21 mouse cellular contexts compared by ENCODE assay signal in genomic region chr11:13771065-13771464, GRCm38 (mm10).
A peak's percentile ranks its signal among the peaks of the same experiment; 100 is the strongest.
DNase-seq lines count a peak whose midpoint lies in the region; ATAC-seq and TF ChIP-seq lines count a peak whose summit lies in the region.
"Had no signal": no experiment of that assay in that cellular context is flagged by ENCODE, and none has a peak within 500 bp of the region (broad histone marks: within the 10 kb centered on the region; RNA-seq: fewer than 3 reads in every experiment).

No protein-coding gene starts in this region.

- H3K9me3 ChIP-seq in hindbrain, embryonic 11.5 days (ENCODE audit: control insufficient read depth, low read length): no peaks in the 10 kb centered on the region
- H3K9me3 ChIP-seq in hindbrain, postnatal 0 days (ENCODE audit: low read length): no peaks in the 10 kb centered on the region
- H3K9me3 ChIP-seq in limb, embryonic 14.5 days (ENCODE audit: control insufficient read depth, low read length): no peaks in the 10 kb centered on the region
- H3K9me3 ChIP-seq in limb, embryonic 10.5 days (replicated peaks): no peaks in the 10 kb centered on the region
- H3K9me3 ChIP-seq in midbrain, embryonic 13.5 days: no peaks in the 10 kb centered on the region
- no peaks in the 10 kb centered on the region for H3K9me3 ChIP-seq in midbrain, postnatal 0 days (ENCODE audit: low read length)
- H3K9me3 ChIP-seq: embryonic facial prominence, embryonic 15.5 days had no signal

- H3K9ac ChIP-seq in hindbrain, embryonic 11.5 days (ENCODE audit: low read depth, low read length): no peak overlapping the region
- no peak overlapping the region for H3K9ac ChIP-seq in hindbrain, postnatal 0 days (replicated peaks; ENCODE audit: low read length)
- H3K9ac ChIP-seq in limb, embryonic 14.5 days (ENCODE audit: low read depth, low read length, severe bottlenecking): no peak overlapping the region
- H3K9ac ChIP-seq in midbrain, embryonic 13.5 days (replicated peaks): no peak overlapping the region
- no peak overlapping the region for H3K9ac ChIP-seq in midbrain, postnatal 0 days (replicated peaks; ENCODE audit: low read length, poor library complexity, severe bottlenecking)
- H3K9ac ChIP-seq: embryonic facial prominence, embryonic 15.5 days; forebrain, postnatal 0 days had no signal

- no peak for TF ChIP-seq CTCF in hindbrain, postnatal 0 days (IDR thresholded peaks at IDR 0.05; ENCODE audit: low read depth)
- no peak for TF ChIP-seq CTCF in midbrain, postnatal 0 days (IDR thresholded peaks at IDR 0.05)
- no peak for TF ChIP-seq CTCF in cerebellum, adult 2 months (IDR thresholded peaks at IDR 0.05; ENCODE audit: borderline replicate concordance, insufficient read depth, low read depth, low read length)

- H3K36me3 ChIP-seq in hindbrain, embryonic 11.5 days (ENCODE audit: control insufficient read depth, insufficient read depth, low read length): no peaks in the 10 kb centered on the region
- no peaks in the 10 kb centered on the region for H3K36me3 ChIP-seq in hindbrain, postnatal 0 days (ENCODE audit: insufficient read depth, low read length)
- no peaks in the 10 kb centered on the region for H3K36me3 ChIP-seq in limb, embryonic 14.5 days (ENCODE audit: control insufficient read depth, insufficient read depth, low read length)
- no peaks in the 10 kb centered on the region for H3K36me3 ChIP-seq in limb, embryonic 10.5 days
- no peaks in the 10 kb centered on the region for H3K36me3 ChIP-seq in midbrain, embryonic 13.5 days
- no peaks in the 10 kb centered on the region for H3K36me3 ChIP-seq in midbrain, postnatal 0 days (ENCODE audit: insufficient read depth, low read length)
- H3K36me3 ChIP-seq: embryonic facial prominence, embryonic 15.5 days had no signal

- no peak for TF ChIP-seq POLR2A in limb, embryonic 14.5 days (IDR thresholded peaks at IDR 0.05; ENCODE audit: borderline replicate concordance, extremely low read depth, insufficient read depth, insufficient read length)
- TF ChIP-seq POLR2A in cerebellum, adult 2 months (IDR thresholded peaks at IDR 0.05; ENCODE audit: borderline replicate concordance, insufficient read depth, low read length): no peak

- 60% methylated on average over 2 of the region's 2 CpGs for WGBS in hindbrain, embryonic 11.5 days
- WGBS in hindbrain, postnatal 0 days: 30% methylated on average over 2 of the region's 2 CpGs
- 80% methylated on average over 2 of the region's 2 CpGs for WGBS in limb, embryonic 14.5 days
- 83% methylated on average over 2 of the region's 2 CpGs for WGBS in limb, embryonic 10.5 days
- 35% methylated on average over 2 of the region's 2 CpGs for WGBS in midbrain, embryonic 13.5 days
- 38% methylated on average over 2 of the region's 2 CpGs for WGBS in midbrain, postnatal 0 days
- 6% methylated on average over 2 of the region's 2 CpGs for WGBS in cerebellum, adult 2 months

- no peaks in the 10 kb centered on the region for H3K27me3 ChIP-seq in hindbrain, embryonic 11.5 days (ENCODE audit: control insufficient read depth, insufficient read depth, low read length)
- H3K27me3 ChIP-seq in hindbrain, postnatal 0 days (ENCODE audit: insufficient read depth, low read length): no peaks in the 10 kb centered on the region
- H3K27me3 ChIP-seq in limb, embryonic 14.5 days (ENCODE audit: control insufficient read depth, insufficient read depth, low read length): no peaks in the 10 kb centered on the region
- H3K27me3 ChIP-seq in limb, embryonic 10.5 days (ENCODE audit: low read depth, poor library complexity, severe bottlenecking): no peaks in the 10 kb centered on the region
- no peaks in the 10 kb centered on the region for H3K27me3 ChIP-seq in midbrain, embryonic 13.5 days
- H3K27me3 ChIP-seq in midbrain, postnatal 0 days (ENCODE audit: insufficient read depth, low read length): no peaks in the 10 kb centered on the region
- no peaks in the 10 kb centered on the region for H3K27me3 ChIP-seq in cerebellum, adult 2 months (ENCODE audit: control insufficient read depth, insufficient read depth, low read length)
- H3K27me3 ChIP-seq: embryonic facial prominence, embryonic 15.5 days had no signal

- H3K4me1 ChIP-seq in hindbrain, embryonic 11.5 days (replicated peaks; ENCODE audit: control insufficient read depth, insufficient read depth, low read length): no peaks in the 10 kb centered on the region
- H3K4me1 ChIP-seq in hindbrain, postnatal 0 days (ENCODE audit: insufficient read depth, low read length): no peaks in the 10 kb centered on the region
- no peaks in the 10 kb centered on the region for H3K4me1 ChIP-seq in limb, embryonic 14.5 days (ENCODE audit: control insufficient read depth, insufficient read depth, low read length)
- no peaks in the 10 kb centered on the region for H3K4me1 ChIP-seq in limb, embryonic 10.5 days
- no peaks in the 10 kb centered on the region for H3K4me1 ChIP-seq in midbrain, embryonic 13.5 days (replicated peaks)
- H3K4me1 ChIP-seq in midbrain, postnatal 0 days (ENCODE audit: insufficient read depth, low read length): no peaks in the 10 kb centered on the region
- H3K4me1 ChIP-seq in cerebellum, adult 2 months (ENCODE audit: control insufficient read depth, insufficient read depth, low read length): no peaks in the 10 kb centered on the region
- H3K4me1 ChIP-seq: embryonic facial prominence, embryonic 15.5 days had no signal

- H3K27ac ChIP-seq in hindbrain, embryonic 11.5 days (ENCODE audit: low read depth, low read length): no peak overlapping the region
- H3K27ac ChIP-seq in hindbrain, postnatal 0 days: no peak overlapping the region
- no peak overlapping the region for H3K27ac ChIP-seq in limb, embryonic 14.5 days (replicated peaks; ENCODE audit: low read depth, low read length)
- H3K27ac ChIP-seq in limb, embryonic 10.5 days: no peak overlapping the region
- H3K27ac ChIP-seq in midbrain, embryonic 13.5 days: no peak overlapping the region
- no peak overlapping the region for H3K27ac ChIP-seq in midbrain, postnatal 0 days (ENCODE audit: low read depth, low read length)
- no peak overlapping the region for H3K27ac ChIP-seq in cerebellum, adult 2 months (ENCODE audit: insufficient read depth, low read length)
- H3K27ac ChIP-seq: embryonic facial prominence, embryonic 15.5 days; gastrocnemius, adult 2 months had no signal

- H3K4me3 ChIP-seq in hindbrain, embryonic 11.5 days (ENCODE audit: low read depth, low read length): no peak overlapping the region
- H3K4me3 ChIP-seq in hindbrain, postnatal 0 days (ENCODE audit: low read length): no peak overlapping the region
- H3K4me3 ChIP-seq in limb, embryonic 14.5 days (replicated peaks; ENCODE audit: low read length): no peak overlapping the region
- no peak overlapping the region for H3K4me3 ChIP-seq in limb, embryonic 10.5 days
- no peak overlapping the region for H3K4me3 ChIP-seq in midbrain, embryonic 13.5 days (replicated peaks)
- H3K4me3 ChIP-seq in midbrain, postnatal 0 days (ENCODE audit: low read depth, low read length): no peak overlapping the region
- H3K4me3 ChIP-seq in cerebellum, adult 2 months (replicated peaks; ENCODE audit: insufficient read depth, low read depth, low read length): no peak overlapping the region
- H3K4me3 ChIP-seq: embryonic facial prominence, embryonic 15.5 days; gastrocnemius, adult 2 months had no signal

- ATAC-seq in hindbrain, embryonic 11.5 days (ENCODE audit: low FRiP score): peak; percentile 71; the same call in 1 of the 2 replicates
- ATAC-seq in hindbrain, postnatal 0 days: no peak
- ATAC-seq in limb, embryonic 14.5 days (ENCODE audit: low FRiP score, low read depth): 0 out of 2 replicates have a peak, but pooled peaks have one; percentile 70
- ATAC-seq in midbrain, embryonic 13.5 days: peak; percentile 65; the same call in 1 of the 2 replicates
- no peak for ATAC-seq in midbrain, postnatal 0 days (ENCODE audit: low FRiP score)
- ATAC-seq: CD4-positive, CD25-positive, alpha-beta regulatory T cell, adult 4 months; forebrain, embryonic 14.5 days; forebrain, postnatal 0 days had no signal

- no peak overlapping the region for H3K4me2 ChIP-seq in hindbrain, embryonic 11.5 days (replicated peaks; ENCODE audit: low read depth, low read length)
- no peak overlapping the region for H3K4me2 ChIP-seq in hindbrain, postnatal 0 days (ENCODE audit: low read depth, low read length)
- no peak overlapping the region for H3K4me2 ChIP-seq in limb, embryonic 14.5 days (replicated peaks; ENCODE audit: low read depth, low read length, severe bottlenecking)
- H3K4me2 ChIP-seq in midbrain, embryonic 13.5 days (replicated peaks): no peak overlapping the region
- no peak overlapping the region for H3K4me2 ChIP-seq in midbrain, postnatal 0 days (ENCODE audit: low read depth, low read length, poor library complexity, severe bottlenecking)
- H3K4me2 ChIP-seq: embryonic facial prominence, embryonic 15.5 days; heart, embryonic 11.5 days had no signal

- DNase-seq in hindbrain, embryonic 11.5 days (ENCODE audit: low spot score): no peak
- DNase-seq in hindbrain, postnatal 0 days (ENCODE audit: low spot score): no peak
- DNase-seq in limb, embryonic 14.5 days (ENCODE audit: low spot score): no peak
- no peak for DNase-seq in limb, embryonic 10.5 days (ENCODE audit: low spot score)
- no peak for DNase-seq in midbrain, postnatal 0 days (ENCODE audit: low spot score)
- DNase-seq in mesoderm, embryonic 11.5 days (ENCODE audit: low read depth, low spot score): peak; percentile 1
- DNase-seq in cerebellum, adult 2 months: no peak
- DNase-seq: adrenal gland, adult 2 months; adrenal gland, postnatal 14 days; cerebellum, adult 11-12 months; cerebellum, adult 9-10 months; cerebellum, postnatal 14 days; forebrain, postnatal 0 days; gastrocnemius, adult 2 months; gastrocnemius, postnatal 14 days; heart, adult 11 months had no signal

Comparison
In these comparisons a context has a peak if more than half of its experiments do, and no peak if none do; other contexts are left out.
1. ATAC-seq: peak in hindbrain, embryonic 11.5 days (single experiment), limb, embryonic 14.5 days (single experiment) and midbrain, embryonic 13.5 days (single experiment); none in hindbrain, postnatal 0 days (single experiment) and midbrain, postnatal 0 days (single experiment).